Mouse (Mus musculus): ENCODE measurements around the gene Asic2. TPM values are rescaled to one million over a fixed set of nuclear protein-coding genes. Genes with fewer than 3 reads are reported as not detected.

Asic2 gene
- polyA plus RNA-seq, 1 experiment from 2014 or later = not detected

DNA sequence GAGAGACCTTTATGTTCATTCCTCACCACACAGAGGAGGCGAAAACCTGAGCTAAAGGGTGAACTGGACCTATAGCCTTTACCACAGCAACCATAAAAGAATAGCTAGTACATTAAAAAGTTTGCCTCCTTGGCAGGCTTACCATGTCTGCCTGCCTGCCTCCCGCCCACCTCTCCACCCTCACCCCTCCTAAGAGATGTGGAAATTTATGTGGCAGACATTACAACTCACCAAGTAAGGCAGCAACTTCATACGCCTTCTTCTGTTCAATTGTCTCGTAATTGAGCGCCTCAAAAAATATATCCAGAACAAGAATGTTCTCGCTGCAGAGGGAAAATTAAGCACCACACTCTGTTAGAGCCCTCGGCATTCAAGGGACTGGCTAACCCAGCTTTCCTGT is 1081.9 kb downstream of the Asic2 start:
- no peak overlapping the region for H3K4me3 ChIP-seq (replicated peaks)
- H3K9me3 ChIP-seq (replicated peaks) = no peaks in the 10 kb centered on the region
- whole genome bisulfite sequencing (ENCODE audit: insufficient replicate concordance) = 66% methylated on average over 7 of the region's 7 CpGs

DNA sequence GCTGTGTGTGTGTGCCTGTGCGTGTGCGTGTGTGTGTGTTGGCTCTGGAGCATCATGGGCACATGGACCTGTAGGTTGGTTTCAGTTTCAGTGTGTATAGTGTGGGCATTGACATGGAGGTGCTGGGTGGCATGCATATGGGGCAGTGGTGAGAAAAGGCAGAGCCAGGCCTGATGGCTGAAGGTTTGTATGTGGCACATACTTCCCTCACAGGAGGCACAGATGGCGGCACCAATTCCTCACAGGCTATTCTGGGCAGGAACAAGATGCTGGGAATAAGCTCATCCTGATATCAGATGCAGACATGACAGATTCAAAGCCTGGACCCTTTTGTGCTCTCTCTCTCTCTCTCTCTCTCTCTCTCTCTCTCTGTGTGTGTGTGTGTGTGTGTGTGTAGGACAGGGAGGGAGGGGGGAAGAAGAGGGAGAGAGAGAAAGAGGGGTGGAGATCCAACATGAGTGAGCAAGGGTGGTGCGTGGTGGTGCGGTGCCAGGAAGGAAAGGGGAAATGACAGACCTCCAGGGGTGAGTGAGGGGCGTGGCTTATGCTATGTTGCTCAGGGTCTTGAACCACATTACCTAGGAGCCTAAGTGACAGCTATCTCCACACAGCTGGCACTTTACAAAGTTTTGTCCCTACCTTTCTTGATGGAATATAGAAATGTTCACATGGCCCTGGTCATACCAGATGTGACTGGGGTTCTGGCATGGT is 1083.6 kb downstream of the Asic2 start:
- Histone ChIP-seq H3K27me3 (peaks cover 14% of the 10 kb centered on the region; the same call in 1 of the 2 replicates), H3K4me2 (no peak overlapping the region), H3K9me3 (replicated peaks) (no peaks in the 10 kb centered on the region), H3K36me3 (no peaks in the 10 kb centered on the region), H3K4me1 (replicated peaks) (no peaks in the 10 kb centered on the region), H3K9ac (no peak overlapping the region), H3K27ac (no peak overlapping the region), H3K4me3 (replicated peaks) (no peak overlapping the region)
- ATAC-seq (ENCODE audit: low read depth) = no peak
- DNase-seq = no peak
- WGBS (ENCODE audit: insufficient replicate concordance) = 40% methylated on average over 6 of the region's 6 CpGs

More for the DNA sequence above, 1081.9 kb downstream of the Asic2 start:
- H3K4me1 ChIP-seq (replicated peaks) = no peaks in the 10 kb centered on the region
- no peak overlapping the region for H3K9ac ChIP-seq
- no peaks in the 10 kb centered on the region for H3K36me3 ChIP-seq
- no peak for ATAC-seq (ENCODE audit: low read depth)
- no peak for DNase-seq
- H3K4me2 ChIP-seq = no peak overlapping the region
- H3K27me3 ChIP-seq = peaks cover 14% of the 10 kb centered on the region; the same call in 1 of the 2 replicates
- no peak overlapping the region for H3K27ac ChIP-seq

DNA sequence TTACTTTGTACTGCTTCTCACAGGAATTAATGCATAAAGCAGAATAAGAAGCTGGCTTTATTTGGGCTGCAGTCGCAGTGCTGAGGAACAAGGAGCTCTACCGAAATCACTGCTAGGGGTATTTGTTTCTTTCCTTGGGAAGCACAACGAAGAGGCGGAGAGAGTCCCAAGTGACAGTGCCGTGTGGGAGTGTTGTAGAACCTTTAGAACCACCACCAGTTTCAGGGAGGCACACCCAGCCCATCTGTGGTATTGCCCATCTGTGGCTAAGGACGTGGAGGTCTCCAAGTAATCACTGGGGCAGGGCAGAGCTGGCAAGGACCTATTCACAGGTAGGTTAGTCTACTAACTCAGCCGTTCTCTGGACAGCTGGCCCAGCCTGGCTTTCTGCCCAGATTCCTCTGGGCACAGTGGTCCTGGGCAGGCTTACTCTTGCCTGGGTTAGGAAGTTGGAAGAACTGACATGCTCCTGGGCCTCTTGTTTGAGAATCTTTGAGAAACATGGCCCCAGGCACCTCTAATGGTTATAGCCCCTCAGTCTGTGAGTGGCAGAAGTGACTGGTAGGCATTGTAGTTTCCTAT is 1085.9 kb downstream of the Asic2 start:
- H3K4me1 ChIP-seq (replicated peaks) = no peaks in the 10 kb centered on the region
- 66% methylated on average over 7 of the region's 7 CpGs for WGBS (ENCODE audit: insufficient replicate concordance)
- no peak overlapping the region for H3K4me3 ChIP-seq (replicated peaks)
- ATAC-seq (ENCODE audit: low read depth) (no peak), DNase-seq (no peak)
- no peak overlapping the region for H3K27ac ChIP-seq
- H3K36me3 ChIP-seq = no peaks in the 10 kb centered on the region
- no peak overlapping the region for H3K4me2 ChIP-seq
- 0 out of 2 replicates have a peak, but pooled peaks cover 6% of the 10 kb centered on the region for H3K27me3 ChIP-seq
- H3K9me3 ChIP-seq (replicated peaks) = no peaks in the 10 kb centered on the region
- H3K9ac ChIP-seq = no peak overlapping the region

DNA sequence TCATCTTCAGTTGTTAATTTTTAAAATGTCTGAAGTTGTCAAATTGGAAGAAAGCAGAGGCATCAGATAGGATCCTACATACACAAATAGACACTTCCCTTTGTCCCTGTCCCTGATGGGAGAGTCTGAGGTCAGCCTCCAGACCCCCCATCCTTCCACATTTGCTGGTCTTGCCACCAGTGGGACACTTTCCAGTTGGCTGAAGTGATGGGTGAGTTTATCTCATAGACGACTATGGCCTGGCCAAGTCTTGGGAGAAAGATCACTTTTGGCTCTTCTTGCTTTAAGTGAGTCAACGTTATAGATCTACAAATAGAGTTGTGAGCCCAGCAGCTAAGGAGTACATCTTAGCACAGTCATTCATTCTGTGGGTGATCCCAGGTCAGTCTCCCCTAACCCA is 1090.2 kb downstream of the Asic2 start:
- ATAC-seq (ENCODE audit: low read depth) (no peak), DNase-seq (no peak)
- H3K9ac ChIP-seq = no peak overlapping the region
- no peak overlapping the region for H3K4me2 ChIP-seq
- peaks cover 6% of the 10 kb centered on the region for H3K4me1 ChIP-seq (replicated peaks)
- no peaks in the 10 kb centered on the region for H3K36me3 ChIP-seq
- H3K27me3 ChIP-seq = no peaks in the 10 kb centered on the region
- 55% methylated on average over 2 of the region's 2 CpGs for WGBS (ENCODE audit: insufficient replicate concordance)
- no peak overlapping the region for H3K4me3 ChIP-seq (replicated peaks)
- no peak overlapping the region for H3K27ac ChIP-seq
- H3K9me3 ChIP-seq (replicated peaks) = no peaks in the 10 kb centered on the region

DNA sequence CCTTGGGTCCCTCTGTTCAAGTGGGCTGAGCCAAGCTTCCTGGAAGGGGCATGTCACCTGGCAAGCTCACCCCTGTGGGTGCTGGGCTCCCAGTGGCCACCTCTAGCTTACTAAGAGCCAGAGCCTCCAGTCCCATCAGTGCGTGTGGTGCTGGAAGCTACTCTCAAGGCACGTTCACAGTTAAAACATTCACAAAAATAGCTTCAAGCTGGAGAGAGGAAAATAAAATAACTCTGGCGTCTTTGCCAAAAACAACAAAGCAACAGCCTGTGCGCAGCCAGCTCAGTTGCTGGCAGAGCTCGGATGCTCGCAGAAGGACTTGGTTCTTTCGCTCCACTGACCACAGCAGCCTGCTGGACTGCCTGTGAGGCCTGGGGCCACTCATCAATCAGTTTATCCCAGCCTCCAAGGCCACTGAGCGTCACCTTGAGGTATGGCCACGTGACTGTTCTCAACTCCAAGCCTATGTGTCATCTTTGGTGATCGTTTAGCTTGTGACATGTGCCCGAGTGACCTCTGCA is 1091.1 kb downstream of the Asic2 start:
- Histone ChIP-seq H3K4me1 (replicated peaks) (peaks cover 14% of the 10 kb centered on the region), H3K9me3 (replicated peaks) (no peaks in the 10 kb centered on the region), H3K36me3 (no peaks in the 10 kb centered on the region), H3K4me3 (replicated peaks) (no peak overlapping the region), H3K4me2 (no peak overlapping the region), H3K9ac (no peak overlapping the region), H3K27ac (no peak overlapping the region), H3K27me3 (no peaks in the 10 kb centered on the region)
- no peak for ATAC-seq (ENCODE audit: low read depth)
- 60% methylated on average over 11 of the region's 11 CpGs for WGBS (ENCODE audit: insufficient replicate concordance)
- no peak for DNase-seq

DNA sequence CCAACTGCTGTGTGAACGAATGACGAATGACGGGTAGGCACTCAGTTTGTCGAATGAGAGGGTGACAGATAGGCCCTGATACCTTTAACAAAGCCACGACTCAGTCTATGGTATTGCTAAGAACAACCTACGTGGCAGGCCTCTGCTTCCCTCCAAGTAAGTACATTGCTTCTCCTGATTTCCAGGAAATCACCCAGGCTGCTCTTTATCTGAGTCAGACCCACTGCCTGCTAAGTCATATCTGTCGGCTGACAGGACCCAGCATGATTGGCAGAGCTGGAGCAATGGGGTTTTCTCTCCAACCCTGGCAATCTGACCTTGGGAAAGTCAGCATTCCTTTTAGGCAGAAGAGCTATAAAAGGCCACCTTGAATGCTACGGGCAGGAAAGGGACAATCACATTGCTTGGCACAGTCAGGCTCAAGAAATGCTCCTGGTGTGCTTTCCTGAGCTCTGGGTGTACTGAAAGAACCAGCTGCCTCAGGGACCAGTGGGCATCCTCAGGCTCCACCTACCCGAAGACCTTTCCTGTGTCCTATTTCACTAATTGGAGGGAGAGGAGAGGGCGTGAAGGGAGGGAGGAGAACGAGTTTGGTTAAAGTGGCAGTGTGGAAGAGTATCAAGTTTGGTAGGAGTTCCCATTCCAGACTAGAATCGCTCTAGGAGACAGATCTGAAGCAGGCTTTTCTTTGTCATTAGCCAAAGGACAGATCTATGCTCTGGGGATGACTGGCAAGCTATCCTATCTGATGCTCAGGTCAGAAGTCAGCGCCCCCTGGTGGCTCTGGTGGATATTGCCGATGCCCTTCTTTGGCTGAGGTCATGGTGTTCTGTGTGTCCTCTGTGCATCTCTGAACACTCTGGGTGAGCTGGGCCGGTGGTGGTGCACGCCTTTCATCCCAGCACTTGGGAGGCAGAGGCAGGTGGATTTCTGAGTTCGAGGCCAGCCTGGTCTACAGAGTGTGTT is 1095.5 kb downstream of the Asic2 start:
- no peaks in the 10 kb centered on the region for H3K36me3 ChIP-seq
- WGBS (ENCODE audit: insufficient replicate concordance) = 25% methylated on average over 17 of the region's 17 CpGs
- H3K9me3 ChIP-seq (replicated peaks) = no peaks in the 10 kb centered on the region
- DNase-seq (peak; percentile 76), ATAC-seq (ENCODE audit: low read depth) (peak; percentile 96)
- peak overlapping the region; percentile 62 for H3K9ac ChIP-seq
- H3K27ac ChIP-seq = peak overlapping the region; percentile 94
- peak overlapping the region; percentile 22 for H3K4me3 ChIP-seq (replicated peaks)
- H3K4me2 ChIP-seq = peak overlapping the region; percentile 61
- 0 out of 2 replicates have a peak, but pooled peaks cover 4% of the 10 kb centered on the region for H3K27me3 ChIP-seq
- peaks cover 37% of the 10 kb centered on the region for H3K4me1 ChIP-seq (replicated peaks)

DNA sequence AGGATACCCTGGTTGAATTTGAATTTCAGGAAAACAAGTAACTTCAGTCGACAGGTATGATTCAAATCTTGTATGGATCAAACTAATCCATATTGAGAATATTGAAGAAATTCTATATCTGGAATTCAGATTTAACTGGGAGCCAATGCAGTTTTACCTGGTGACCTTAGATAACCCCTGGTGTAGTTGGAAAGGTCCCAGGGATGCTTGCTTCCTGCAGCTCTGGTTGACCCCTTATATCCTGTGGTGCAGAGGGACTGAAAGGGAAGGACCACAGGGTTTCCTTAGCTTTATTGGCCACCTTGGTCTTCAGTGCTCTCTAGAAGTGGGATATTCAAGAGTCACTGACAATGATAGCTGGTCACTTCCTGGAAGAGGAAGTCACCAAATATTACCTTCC is 1100.2 kb downstream of the Asic2 start:
- no peak overlapping the region for H3K27ac ChIP-seq
- H3K36me3 ChIP-seq = no peaks in the 10 kb centered on the region
- ATAC-seq (ENCODE audit: low read depth) = no peak
- no peak overlapping the region for H3K4me2 ChIP-seq
- H3K27me3 ChIP-seq = peaks cover 8% of the 10 kb centered on the region; the same call in 1 of the 2 replicates
- no peak overlapping the region for H3K4me3 ChIP-seq (replicated peaks)
- peaks cover 31% of the 10 kb centered on the region for H3K4me1 ChIP-seq (replicated peaks)
- WGBS (ENCODE audit: insufficient replicate concordance) = 54% methylated on average over 1 of the region's 1 CpGs
- DNase-seq = no peak
- no peaks in the 10 kb centered on the region for H3K9me3 ChIP-seq (replicated peaks)
- no peak overlapping the region for H3K9ac ChIP-seq

DNA sequence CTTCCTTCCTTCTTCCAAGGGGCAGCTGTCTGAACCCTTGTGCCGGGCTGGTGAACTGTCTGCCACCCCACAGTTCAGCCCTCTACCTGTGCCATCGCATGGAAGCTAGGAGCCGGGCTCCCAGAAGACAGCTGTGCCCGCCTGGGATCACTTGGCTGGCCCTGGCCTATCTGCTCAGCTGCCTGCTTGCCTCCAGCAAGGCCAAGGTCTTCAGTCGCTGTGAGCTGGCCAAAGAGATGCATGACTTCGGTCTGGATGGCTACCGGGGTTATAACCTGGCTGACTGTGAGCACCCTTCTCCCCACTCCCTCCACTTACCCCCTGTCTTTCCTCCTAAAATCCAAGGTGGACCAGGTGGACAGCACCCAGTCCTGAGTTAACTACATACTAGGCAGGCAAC is 1105.3 kb downstream of the Asic2 start:
- Histone ChIP-seq H3K4me1 (replicated peaks) (no peaks in the 10 kb centered on the region), H3K36me3 (no peaks in the 10 kb centered on the region), H3K9me3 (replicated peaks) (no peaks in the 10 kb centered on the region), H3K4me3 (replicated peaks) (no peak overlapping the region), H3K4me2 (no peak overlapping the region), H3K27me3 (peaks cover 18% of the 10 kb centered on the region; the same call in 1 of the 2 replicates), H3K9ac (no peak overlapping the region), H3K27ac (no peak overlapping the region)
- DNase-seq = no peak
- ATAC-seq (ENCODE audit: low read depth) = no peak
- 77% methylated on average over 7 of the region's 7 CpGs for WGBS (ENCODE audit: insufficient replicate concordance)

DNA sequence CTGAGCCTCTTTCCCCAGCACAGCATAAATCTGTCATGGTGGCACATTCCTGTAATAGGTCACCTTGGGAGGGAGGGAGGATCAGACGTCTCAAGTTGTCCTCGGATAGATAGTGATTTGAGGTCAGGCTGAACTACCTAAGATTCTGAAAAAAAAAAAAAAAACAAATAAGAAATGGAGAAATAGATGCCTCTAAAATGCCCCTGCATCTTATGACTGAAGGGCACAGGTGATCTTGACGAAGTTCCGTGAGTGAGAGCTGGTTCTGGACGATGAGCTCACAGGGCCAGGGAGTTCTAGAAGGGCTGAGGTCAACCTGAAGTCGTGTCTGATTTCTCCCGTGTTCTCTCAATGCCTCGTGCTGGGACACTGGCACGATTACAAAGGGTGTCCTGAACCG is 1110.2 kb downstream of the Asic2 start, which contains the start of gene Spaca3:
Gene Spaca3 (plus strand): TSS at position 301 of the 400 bp plus-strand sequence.
- ATAC-seq (ENCODE audit: low read depth) (no peak), DNase-seq (no peak)
- WGBS (ENCODE audit: insufficient replicate concordance) = 62% methylated on average over 10 of the region's 10 CpGs
- Histone ChIP-seq H3K27ac (0 out of 2 replicates have a peak within 1 kb of the TSS, but pooled peaks have one; percentile 23), H3K9ac (no peak within 1 kb of the TSS), H3K9me3 (replicated peaks) (no peaks in the 10 kb centered on the region), H3K27me3 (peaks cover 18% of the 10 kb centered on the region; the same call in 1 of the 2 replicates), H3K4me2 (no peak within 1 kb of the TSS), H3K4me1 (replicated peaks) (peaks cover 28% of the 10 kb centered on the region), H3K36me3 (no peaks in the 10 kb centered on the region), H3K4me3 (replicated peaks) (no peak within 1 kb of the TSS)

DNA sequence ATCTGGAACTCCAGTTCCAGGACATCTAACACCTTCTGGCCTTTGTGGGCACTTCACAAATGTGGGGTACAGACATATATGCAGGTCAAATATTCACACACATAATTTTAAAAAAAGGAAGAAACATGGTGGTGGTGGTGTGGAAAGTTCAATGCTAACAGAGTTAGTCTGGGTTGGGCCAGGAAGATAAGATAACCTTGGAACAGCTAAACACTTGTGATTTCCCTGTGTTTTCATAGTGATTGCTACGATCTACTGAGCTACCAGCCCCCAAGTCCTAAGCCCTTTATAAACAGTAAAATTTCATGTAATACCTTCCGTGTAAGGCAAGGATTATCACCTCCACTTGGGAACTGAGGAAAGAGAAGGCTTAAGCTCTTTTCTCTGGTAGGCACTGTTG is 1111.4 kb downstream of the Asic2 start:
- H3K27ac ChIP-seq = peak overlapping the region; percentile 23; the same call in 1 of the 2 replicates
- H3K36me3 ChIP-seq = no peaks in the 10 kb centered on the region
- no peak for DNase-seq
- H3K9me3 ChIP-seq (replicated peaks) = no peaks in the 10 kb centered on the region
- WGBS (ENCODE audit: insufficient replicate concordance) = 45% methylated on average over 2 of the region's 2 CpGs
- H3K9ac ChIP-seq = no peak overlapping the region
- peaks cover 26% of the 10 kb centered on the region for H3K27me3 ChIP-seq
- H3K4me2 ChIP-seq = no peak overlapping the region
- H3K4me3 ChIP-seq (replicated peaks) = no peak overlapping the region
- no peak for ATAC-seq (ENCODE audit: low read depth)
- peaks cover 34% of the 10 kb centered on the region for H3K4me1 ChIP-seq (replicated peaks)

DNA sequence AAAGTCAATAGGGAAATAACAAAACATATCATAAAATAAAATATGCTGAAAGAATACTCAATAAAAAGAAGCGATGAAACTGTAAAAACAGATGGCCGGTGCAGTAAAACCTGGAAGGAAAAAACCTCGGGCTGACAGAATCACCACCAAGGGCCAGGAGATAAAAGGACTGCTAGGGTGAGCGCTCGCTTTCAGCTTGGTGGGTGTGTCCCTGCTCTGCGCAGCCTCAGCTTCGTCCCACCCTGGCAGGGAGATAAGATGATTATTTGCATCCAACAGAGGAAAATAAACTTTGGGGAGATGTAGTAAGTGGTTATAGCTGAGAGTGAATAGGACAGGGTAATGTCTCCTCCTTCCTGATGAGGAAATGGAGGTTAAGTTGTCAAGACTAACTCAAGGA is 1113.3 kb downstream of the Asic2 start:
- ATAC-seq (ENCODE audit: low read depth) (peak; percentile 91), DNase-seq (peak; percentile 44)
- Histone ChIP-seq H3K27ac (peak overlapping the region; percentile 36; the same call in 1 of the 2 replicates), H3K27me3 (peaks cover 19% of the 10 kb centered on the region), H3K4me2 (peak overlapping the region; percentile 36), H3K4me1 (replicated peaks) (peaks cover 34% of the 10 kb centered on the region), H3K9ac (no peak overlapping the region), H3K36me3 (no peaks in the 10 kb centered on the region), H3K9me3 (replicated peaks) (no peaks in the 10 kb centered on the region), H3K4me3 (replicated peaks) (no peak overlapping the region)
- WGBS (ENCODE audit: insufficient replicate concordance) = 17% methylated on average over 7 of the region's 7 CpGs

Data from liver, embryonic 13.5 days (tissue).